Mouse (Mus musculus): Measurements from ENCODE around the gene Gm45234.
"Not testable (repeated sequence)": the region's sequence is repeated elsewhere in the genome, so short reads cannot be mapped to it uniquely, and the experiment has no call there.

The Gm45234 gene

GRCm38 (mm10) chr6:124755831-124756595, at the start of gene Gm45234, which contains the start of gene Atn1:
Gm45234 (minus strand) TSS chr6:124756021.
Atn1 (minus strand) TSS chr6:124756524.
- DNase-seq (ENCODE audit: low spot score) = peak; percentile 84

DNA sequence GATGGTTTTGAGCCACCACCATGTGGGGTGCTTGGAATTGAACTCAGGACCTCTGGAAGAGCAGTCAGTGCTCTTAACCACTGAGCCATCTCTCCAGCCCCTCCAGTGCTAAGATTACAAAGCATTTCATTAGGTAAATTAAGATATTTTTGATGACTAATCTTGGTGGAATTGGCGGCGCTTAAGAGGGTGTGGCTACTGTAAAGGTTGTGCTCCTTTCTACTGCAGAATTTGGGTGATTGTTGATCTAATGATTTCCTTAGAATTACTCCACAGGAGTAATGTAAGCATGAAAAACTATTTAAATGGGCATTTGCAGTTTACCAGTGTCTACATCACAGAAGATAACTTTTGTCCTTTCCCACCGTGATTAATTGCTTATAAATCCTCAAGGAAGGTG, 48.5 kb upstream of the Gm45234 start:
- no peak for DNase-seq (ENCODE audit: low spot score)

DNA sequence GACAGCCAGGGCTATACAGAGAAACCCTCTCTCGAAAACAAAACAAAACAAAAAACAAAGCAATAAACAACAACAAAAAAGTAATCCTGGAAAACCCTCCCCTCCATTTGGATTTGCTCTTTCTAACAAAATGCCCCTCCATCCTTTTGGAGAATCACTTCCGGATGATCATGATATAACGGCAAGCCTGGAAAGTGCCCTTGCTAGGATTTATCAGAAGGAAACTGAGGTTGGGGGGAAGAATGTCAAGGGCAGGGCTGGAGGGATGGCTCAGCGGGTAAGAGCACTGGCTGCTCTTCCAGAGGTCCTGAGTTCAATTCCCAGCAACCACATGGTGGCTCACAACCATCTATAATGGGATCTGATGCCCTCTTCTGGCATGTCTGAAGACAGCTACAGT, 47.9 kb upstream of the Gm45234 start:
- DNase-seq (ENCODE audit: low spot score) = not testable (repeated sequence)

DNA sequence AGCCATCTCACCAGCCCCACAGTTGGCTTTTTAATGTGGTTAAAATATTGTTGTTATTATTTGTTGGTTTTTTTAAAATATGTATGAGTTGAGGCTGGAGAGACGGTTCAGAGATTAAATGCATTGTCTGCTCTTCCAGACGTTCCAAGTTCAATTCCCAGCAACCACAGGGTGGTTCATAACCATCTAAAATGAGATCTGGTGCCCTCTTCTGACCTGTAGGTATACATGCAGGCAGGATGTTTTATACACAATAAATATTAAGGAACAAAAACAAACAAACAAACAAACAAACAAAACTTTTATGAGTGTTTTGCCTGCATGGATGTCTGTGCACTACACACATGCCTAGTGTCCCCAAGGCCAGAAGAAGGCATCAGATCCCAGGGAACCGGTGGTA, 47.2 kb upstream of the Gm45234 start:
- DNase-seq (ENCODE audit: low spot score) = no peak

DNA sequence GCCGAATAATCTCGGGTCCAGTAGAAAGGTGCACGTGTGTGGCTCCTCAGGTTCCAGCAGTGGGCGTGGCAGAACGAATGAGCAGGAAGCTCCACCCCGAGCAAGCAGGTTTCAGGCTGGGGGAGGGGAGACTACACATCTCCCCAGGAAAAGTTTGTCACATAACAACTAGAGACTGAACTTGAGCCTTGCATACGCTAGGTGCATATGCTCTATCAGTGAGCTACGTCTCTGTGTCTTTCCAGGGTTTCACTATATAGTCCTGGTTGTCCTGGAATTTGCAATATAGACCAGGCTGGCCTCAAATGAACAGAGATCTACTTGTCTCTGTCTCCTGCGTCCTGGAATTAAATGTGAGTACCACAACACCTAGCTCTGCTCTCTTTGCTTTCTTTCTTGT, 46.6 kb upstream of the Gm45234 start:
- DNase-seq (ENCODE audit: low spot score) = not testable (repeated sequence)

DNA sequence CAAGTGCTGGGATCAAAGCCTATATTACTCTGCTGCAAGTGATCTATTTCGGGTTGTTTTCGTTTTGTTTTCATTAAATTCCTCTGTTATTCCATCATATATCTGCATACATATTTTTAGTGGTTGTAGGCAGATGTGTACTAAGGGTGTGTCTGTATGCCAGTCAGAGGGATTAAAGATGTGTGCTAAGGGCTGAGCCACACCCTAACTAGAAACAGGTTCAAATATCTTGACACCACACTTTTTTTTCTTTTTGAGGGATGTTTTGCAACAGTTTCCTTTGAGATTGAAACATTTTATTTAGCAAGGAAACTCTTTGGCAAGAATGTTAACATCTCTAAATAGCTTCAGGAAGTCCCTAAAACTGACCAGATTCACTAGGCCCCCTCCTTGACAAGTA, 40.4 kb upstream of the Gm45234 start:
- no peak for DNase-seq (ENCODE audit: low spot score)

DNA sequence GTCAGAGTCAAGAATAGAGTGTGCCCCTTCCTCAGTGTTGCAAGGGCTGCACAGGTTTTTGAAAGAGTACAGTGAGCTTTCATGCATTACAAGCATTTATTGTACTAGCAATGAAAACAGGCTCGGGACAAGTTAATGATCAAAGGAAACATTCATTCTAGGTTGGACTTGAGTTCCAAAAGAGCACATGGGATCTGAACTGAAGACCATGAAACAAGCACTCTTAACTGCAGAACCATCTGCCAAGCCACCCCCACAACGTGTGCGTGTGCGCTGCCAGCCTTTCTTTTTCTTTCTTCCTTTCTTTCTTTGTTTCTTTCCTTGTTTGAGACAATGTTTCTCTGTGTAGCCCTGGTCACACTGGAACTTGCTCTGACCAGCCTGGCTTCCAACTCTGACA, 40.0 kb upstream of the Gm45234 start:
- no peak for DNase-seq (ENCODE audit: low spot score)

GRCm38 (mm10) chr6:124791911-124792310, 36.1 kb upstream of the Gm45234 start:
- no peak for DNase-seq (ENCODE audit: low spot score)

GRCm38 (mm10) chr6:124790121-124790520, 34.3 kb upstream of the Gm45234 start:
- DNase-seq (ENCODE audit: low spot score) = no peak

- no peak for DNase-seq (ENCODE audit: low spot score)
Measured at GRCm38 (mm10) chr6:124789519-124789918, 33.7 kb upstream of the Gm45234 start.

DNA sequence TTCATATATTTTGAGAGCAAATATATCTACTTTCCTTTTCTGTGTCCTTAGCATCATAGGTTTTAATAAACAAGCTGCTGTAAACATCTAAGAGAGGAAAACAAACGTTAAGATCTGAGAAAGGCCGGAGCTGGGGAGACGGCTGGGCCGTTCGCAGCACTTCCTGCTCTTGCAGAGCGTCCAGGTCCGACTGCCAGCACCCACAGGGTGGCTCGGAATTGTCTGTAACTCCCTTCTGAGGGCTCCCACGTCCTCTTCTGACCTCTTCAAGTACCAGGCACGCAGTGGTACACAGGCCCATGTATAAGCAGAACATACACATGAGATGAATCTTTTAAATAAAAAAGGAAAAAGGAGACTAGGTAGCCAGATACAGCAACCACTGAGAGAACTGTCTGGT, 31.9 kb upstream of the Gm45234 start:
- DNase-seq (ENCODE audit: low spot score) = no peak

DNA sequence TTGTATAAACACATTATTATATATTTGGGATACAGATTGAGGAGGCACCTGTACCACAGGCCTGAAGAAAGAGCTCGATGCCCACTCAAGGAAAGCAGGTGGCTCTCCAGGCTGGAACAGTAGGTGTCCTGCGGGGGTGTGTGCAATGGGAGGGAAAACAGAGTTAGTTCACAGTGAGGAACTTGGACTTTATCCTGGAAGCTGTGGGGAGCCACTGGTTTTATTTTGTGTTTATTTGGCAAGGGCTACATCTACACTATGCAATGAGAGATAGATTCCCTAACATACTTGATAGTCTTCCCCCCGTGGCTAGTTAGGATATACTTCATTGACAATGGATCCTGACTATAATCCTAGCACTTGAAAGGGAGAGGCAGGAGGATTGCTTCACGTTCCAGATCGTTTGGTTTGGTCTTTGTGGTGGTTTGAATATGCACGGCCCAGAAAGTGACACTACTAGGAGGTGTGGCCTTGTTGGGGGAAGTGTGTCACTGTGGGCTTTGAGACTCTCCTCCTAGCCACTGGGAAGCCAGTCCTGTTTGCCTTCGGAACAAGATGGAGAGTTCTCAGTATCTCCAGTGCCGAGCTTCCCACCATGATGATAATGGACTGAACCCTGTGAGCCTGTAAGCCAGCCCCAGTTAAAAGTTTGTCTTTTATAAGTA, 31.1 kb upstream of the Gm45234 start:
- DNase-seq (ENCODE audit: low spot score) = no peak

DNA sequence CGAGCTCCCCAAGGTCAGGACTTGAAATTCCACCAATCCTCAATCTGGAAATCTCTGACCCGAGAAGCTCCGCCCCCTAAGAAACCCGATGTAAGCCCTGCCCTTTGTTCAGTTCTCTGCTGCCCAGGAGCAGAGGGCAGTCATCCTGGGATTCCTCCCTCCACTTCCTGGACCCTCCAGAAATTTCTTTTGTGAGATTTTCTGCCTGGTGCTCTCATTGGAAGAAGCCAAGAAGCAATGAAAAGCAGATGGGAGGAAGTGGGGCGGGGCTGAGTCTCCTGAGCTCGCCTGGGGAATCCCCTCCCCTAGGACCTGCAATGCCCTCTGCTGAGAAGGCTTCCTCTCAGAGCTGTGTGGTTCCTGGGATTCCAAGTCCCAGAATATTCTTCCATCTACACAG, 26.6 kb upstream of the Gm45234 start:
- DNase-seq (ENCODE audit: low spot score) = peak; percentile 49

DNA sequence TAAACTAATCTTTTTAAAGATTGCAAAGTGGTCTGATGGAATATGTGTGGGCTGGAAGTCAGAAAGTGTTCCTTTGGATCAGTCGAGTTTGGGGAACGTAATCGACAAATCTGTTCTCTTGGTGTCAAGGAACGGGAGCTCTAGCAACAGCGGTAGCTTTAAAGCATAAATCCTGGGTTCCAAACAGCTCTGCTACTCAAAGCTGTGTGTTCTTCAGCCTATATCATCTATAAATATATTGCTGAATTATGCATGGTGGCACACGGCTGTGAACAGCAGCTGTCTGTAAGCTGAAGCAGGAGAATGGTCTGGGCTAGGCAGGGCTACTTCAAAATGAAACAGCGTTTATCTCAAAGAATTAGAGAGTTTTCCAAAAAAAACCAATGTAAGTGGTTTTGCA, 25.1 kb upstream of the Gm45234 start:
- no peak for DNase-seq (ENCODE audit: low spot score)

- DNase-seq (ENCODE audit: low spot score) = peak; percentile 56
Measured at GRCm38 (mm10) chr6:124779984-124780416, 24.2 kb upstream of the Gm45234 start.

DNA sequence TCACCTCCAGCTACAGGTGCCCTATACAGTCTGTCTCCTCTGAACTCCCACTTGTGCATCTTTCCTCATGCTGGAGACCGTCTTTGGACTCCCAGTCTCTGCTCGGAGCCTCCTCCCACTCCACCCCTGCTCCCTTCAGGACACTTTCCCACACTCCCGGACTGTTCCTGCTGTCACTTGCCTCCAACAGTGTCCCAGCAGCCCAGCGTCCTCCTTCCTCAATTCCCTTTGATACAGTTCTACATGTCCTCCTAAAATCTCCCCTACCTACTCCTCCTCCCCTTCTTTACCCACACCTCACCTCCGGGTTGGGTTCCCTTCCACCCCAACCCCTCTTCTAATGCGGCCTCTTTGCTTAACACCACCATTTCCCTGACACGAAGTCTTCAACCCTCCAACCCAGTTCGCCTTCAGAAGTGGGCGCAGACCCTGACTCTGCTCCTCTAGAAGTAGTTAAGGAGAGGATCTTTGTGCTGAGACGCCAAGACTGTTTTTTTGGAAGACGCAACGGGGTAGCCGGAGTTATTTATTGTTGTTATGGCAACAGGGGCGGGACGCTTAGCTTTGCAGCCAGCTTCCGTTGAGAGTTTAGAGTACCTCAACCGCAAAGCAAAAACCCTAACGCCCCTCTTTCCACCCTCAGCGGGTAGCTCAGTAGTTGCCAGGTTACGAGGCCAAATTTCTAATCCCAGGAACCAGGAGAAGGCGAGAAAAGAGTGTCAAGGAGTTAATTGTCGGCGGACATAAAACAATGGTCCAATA, 23.6 kb upstream of the Gm45234 start, which contains the start of gene Lrrc23:
Gene Lrrc23 (minus strand): TSS at position 506 of the 762 bp plus-strand sequence.
- peak; percentile 54 for DNase-seq (ENCODE audit: low spot score)

GRCm38 (mm10) chr6:124770511-124770910, 14.7 kb upstream of the Gm45234 start:
- DNase-seq (ENCODE audit: low spot score) = no peak

- DNase-seq (ENCODE audit: low spot score) = no peak
Measured at GRCm38 (mm10) chr6:124770013-124770412, 14.2 kb upstream of the Gm45234 start.

- peak; percentile 65 for DNase-seq (ENCODE audit: low spot score)
Measured at GRCm38 (mm10) chr6:124769101-124769765, 13.4 kb upstream of the Gm45234 start, which contains the start of gene Eno2. Eno2 (minus strand) TSS chr6:124769673.

GRCm38 (mm10) chr6:124768704-124769044, 12.9 kb upstream of the Gm45234 start:
- DNase-seq (ENCODE audit: low spot score) = no peak

DNA sequence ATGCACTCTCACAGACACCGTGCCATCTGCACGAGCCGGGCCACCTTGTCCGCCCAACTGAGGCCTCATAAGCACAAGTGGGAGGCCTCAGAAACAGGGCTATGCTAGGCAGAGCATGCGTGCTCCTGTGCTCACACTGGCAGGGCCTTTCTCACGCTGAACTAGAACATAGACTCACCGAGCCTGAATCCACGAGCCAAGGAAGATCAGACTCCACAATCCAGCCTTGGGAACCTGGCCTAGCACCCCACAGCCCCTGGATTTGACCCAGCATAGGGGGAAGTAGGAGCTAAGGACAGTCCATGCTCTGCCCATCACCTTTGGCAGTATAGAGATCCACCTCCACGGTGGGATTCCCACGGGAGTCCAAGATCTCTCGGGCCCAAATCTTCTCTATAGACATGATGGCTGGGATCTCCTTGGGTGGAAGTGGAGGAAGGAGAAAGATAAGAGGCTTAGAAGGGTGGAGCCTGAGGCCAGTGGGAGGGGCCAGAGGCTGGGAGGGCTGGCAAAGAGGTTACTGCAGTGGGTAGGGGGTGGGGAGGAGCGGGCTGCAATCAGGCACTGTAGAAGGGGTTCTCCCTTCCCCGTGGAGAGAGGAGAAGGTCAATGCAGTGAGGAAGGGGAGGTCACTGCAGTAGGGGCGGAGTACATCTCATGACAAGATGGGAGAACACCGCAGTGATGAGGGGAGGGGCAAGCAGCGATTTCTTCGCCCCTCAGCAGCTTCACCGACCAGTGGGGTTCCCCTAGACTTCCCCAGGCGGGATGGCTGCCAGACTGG, 12.3 kb upstream of the Gm45234 start:
- DNase-seq (ENCODE audit: low spot score) = peak; percentile 65

All from testis, postnatal 10 days (tissue).